Mouse (Mus musculus): ENCODE results near the gene Plb1. TPM values are rescaled to one million over a fixed set of nuclear protein-coding genes. Genes with fewer than 3 reads are reported as not detected.

Plb1 gene
- total RNA-seq, 2 experiments from 2014 or later, result 0.17 TPM; not detected in 1

DNA sequence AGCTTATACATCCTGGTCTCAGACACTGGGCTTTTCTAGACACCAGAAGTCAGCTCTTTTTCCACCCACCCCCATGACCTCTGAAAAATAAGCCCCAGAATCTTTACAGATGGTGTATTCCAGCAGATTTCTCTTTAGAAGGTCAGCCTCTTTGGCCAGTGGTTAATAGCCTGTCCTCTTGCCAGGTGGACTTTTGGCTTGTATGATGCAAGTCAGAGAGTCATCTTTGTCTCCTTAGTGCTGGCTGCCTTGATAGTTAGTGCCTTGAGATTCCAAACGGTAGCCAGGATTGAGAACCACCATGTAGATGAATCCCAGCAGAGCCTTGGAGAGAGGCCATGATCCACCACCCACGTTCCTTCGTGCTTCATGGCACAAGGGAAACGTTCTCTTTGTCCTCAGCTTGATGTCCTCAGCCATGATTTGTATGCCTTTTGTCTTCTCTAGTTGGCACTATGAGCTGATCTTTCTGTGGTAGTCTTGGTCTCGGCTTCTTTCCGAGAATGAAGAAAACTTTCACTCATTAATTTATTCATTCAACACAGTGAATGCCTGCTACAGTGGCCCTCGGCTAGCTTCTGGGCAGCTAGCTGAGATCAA lies 10.9 kb downstream of the Plb1 start:
- no peak for ATAC-seq (replicated peaks; ENCODE audit: poor library complexity)

- ATAC-seq (replicated peaks; ENCODE audit: poor library complexity), result no peak
These were observed 12.9 kb downstream of the Plb1 start for GRCm38 (mm10) chr5:32245385-32245784.

DNA sequence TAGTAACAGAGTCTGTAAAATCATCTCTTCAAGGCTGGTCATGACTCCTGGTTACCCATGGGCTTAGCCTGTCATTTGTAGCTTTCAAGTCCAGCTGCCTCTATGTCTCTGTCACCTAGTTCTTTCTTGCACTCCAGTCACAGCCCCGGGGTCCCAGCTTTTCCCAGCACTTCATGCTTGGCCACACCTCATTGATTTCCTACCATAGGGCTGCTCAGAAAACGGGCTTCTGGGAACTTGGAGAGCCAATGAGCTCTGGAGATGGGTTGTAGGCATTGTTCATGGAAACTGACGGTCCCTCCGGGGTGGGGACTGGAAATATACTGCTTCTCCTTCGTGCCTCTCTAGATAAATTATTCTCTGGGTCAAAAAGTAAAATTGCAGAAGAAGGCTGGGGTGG lies 28.2 kb downstream of the Plb1 start:
- ATAC-seq (replicated peaks; ENCODE audit: poor library complexity), result no peak

- ATAC-seq (replicated peaks; ENCODE audit: poor library complexity), result no peak
These were observed 28.7 kb downstream of the Plb1 start for GRCm38 (mm10) chr5:32261251-32261650.

GRCm38 (mm10) chr5:32262534-32262933 lies 30.0 kb downstream of the Plb1 start:
- ATAC-seq (replicated peaks; ENCODE audit: poor library complexity), result no peak

DNA sequence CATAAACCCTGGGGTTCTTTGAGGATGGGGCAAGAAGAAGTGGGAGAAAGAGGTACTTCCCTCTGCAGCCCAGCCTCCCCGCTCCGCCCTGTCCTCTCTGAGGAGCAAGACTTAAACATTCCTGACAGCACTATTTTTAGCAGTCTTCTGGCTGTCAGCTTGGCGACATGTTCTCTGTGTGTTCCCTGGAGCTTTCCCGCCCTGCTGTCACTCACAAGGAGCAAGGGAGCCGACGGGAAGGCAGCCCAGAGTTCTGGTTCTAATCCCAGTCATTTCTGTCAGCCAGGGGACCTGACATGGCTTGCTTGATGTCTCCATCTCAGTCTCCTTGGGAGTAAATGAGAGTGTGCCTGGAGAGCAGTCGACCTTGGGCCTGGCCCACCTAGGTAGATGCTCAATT lies 40.0 kb downstream of the Plb1 start:
- ATAC-seq (replicated peaks; ENCODE audit: poor library complexity), result no peak

GRCm38 (mm10) chr5:32278000-32278694 lies 45.6 kb downstream of the Plb1 start:
- no peak for ATAC-seq (replicated peaks; ENCODE audit: poor library complexity)

GRCm38 (mm10) chr5:32280066-32280465 lies 47.6 kb downstream of the Plb1 start:
- ATAC-seq (replicated peaks; ENCODE audit: poor library complexity), result no peak

DNA sequence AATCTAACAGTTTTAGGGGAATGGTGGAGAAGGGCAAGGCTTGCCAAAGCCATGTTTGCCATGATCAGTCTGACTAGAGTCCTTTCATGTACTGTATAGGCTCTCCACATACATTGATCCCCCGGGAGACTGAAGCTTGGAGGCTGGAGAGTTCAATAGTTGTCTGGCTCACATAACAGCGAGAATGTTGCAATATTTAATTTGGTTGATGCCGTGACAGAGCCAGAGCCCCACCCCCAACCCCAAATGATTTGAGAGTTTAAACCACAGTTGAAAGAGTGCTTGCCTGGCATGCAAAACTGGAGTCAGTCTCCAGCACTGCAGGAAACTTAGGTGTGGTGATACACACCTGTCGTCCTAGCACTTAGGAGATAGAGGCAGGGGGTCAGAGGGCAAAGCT lies 49.8 kb downstream of the Plb1 start:
- ATAC-seq (replicated peaks; ENCODE audit: poor library complexity), result no peak

DNA sequence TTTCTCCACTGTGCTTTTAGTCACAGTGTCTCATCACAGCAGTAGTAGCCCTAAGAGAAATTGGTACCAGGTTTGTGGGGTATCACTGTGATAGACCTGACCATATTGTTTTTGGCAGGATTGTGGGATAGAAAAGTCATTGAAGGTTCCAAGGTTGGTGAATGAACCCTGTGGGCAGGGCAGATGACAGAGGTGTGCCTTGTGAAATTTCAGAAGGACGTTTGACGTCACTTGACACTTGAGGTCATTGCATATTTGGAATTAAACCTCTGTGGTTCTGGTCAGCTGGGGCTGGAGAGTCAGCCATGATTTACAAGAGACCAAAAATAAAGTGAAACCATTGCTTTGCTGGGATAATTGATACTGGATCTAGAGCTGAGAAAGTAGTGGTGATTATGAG lies 50.9 kb downstream of the Plb1 start:
- ATAC-seq (replicated peaks; ENCODE audit: poor library complexity), result no peak

- no peak for ATAC-seq (replicated peaks; ENCODE audit: poor library complexity)
These were observed 53.8 kb downstream of the Plb1 start for GRCm38 (mm10) chr5:32286315-32286714.

DNA sequence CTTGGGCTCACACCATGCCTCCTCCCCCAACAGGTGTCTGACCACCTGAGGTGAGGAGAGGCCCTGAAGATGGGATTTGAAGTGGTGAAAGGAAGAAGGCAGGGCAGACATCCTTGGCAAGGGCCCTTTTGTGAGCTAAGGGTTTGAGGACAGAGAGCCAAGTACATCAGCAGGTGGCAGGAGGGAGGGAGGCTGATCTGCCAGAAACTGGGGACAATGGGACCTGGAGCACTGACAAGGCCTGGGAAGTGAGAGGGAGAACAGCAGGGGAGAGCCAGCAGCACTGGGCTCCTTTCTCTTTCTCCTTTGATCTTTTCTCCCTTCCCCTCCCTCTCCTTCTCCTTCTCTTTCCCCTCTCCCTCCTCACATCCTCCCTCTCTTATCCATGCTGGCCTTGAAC lies 55.5 kb downstream of the Plb1 start:
- no peak for ATAC-seq (replicated peaks; ENCODE audit: poor library complexity)

GRCm38 (mm10) chr5:32291316-32291715 lies 58.8 kb downstream of the Plb1 start:
- no peak for ATAC-seq (replicated peaks; ENCODE audit: poor library complexity)

DNA sequence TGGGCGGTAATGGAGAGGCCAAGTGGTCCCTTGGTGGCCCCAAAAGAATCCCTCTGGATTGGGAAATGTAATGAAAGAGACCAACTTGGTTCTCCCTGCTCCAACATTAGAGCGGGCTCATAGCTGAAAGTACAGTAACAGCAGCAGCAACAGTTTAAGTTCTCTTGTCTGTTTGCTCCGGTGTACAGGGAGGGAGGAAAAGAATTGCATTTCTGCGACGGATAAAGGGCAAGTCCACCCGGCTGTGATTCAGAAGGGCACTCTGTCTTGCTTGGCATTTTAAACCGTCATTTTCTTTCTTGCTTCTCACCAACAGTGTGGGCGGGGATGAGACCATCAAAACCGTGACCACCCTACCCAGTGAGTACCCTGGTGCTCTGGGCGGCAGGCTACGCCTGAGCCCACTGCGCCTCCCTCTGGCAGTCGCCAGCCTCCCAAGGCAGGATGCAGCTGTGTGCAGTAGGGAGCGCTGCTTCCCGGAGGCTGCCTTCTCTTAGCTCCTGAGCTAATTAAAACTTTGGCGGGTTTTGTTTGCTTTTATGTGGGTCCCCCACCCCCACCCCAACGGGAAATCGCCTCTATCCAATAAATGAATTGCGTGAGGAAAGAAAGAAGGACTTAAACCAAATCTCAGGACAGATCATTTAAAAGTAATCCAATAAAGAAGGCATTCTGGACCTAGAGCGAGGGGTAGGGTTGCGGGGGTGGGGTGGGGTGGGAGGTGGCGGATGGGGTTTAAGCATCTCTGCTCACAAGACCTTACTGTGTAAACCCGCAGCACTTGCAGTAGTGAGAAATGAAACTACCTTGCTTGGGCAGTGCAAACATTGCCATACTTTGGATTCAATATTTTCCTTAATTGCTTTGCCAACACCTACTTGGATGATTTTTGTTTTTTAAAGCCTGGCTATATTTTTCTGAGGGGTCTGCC lies 70.7 kb downstream of the Plb1 start:
- ATAC-seq (replicated peaks; ENCODE audit: poor library complexity), result peak; percentile 60; the same call in 1 of the 2 replicates

DNA sequence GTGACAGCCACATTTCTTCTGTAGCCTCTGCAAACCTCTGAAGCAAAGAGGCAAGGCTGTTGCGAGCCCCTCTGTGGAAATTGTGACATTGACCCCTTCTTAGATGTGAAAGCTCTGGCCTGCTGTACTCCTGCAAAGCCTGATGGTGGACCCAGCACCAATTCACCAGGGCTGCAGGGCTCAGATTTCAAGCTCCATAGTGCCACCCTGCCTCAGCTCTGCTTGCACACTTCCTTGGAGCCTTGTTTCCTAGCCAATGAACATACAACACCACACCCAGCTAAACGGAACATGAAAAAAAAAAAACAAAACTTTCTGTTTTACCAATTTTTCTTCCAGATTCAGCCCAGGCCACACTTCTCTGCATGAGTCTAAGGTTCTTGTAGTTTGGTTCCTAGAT lies 74.6 kb downstream of the Plb1 start:
- ATAC-seq (replicated peaks; ENCODE audit: poor library complexity), result no peak

DNA sequence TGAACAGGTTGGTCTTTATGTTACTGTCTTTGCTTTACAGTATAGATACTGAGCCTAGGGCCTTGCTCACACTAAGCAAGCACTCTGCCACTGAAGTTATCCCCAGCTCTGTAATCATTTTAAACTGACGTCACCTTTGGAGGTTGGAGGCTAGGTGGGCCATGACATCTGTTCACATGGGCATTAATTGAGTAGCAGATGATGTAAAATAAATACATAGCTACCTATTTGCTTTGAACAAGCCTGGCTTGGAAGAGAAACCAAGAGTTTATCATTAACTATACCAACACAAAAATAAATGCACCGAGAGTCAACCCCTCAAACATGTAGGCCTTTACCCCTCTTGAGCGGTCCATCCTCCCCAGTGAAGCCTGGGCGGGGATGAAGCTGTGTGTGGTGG lies 76.1 kb downstream of the Plb1 start:
- ATAC-seq (replicated peaks; ENCODE audit: poor library complexity), result no peak

GRCm38 (mm10) chr5:32309714-32310113 lies 77.2 kb downstream of the Plb1 start:
- no peak for ATAC-seq (replicated peaks; ENCODE audit: poor library complexity)

DNA sequence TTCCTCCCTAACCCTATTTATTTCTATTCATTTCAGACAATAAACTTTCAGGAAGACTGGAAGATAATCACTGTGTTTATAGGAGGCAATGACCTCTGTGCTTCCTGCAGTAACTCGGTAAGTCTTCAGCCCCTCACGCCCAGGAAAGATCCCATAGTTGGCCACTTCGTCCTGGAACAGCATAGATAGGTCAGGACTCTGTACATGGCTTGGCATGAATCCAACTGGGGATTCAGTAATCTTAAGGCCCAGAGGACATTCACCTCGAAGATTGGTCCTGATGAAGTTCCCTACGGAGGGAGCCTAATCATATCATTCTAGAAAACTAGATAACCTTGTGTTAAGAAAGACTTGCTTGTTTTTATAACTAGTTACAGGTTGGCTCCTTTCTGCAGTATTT lies 78.3 kb downstream of the Plb1 start:
- no peak for ATAC-seq (replicated peaks; ENCODE audit: poor library complexity)

- no peak for ATAC-seq (replicated peaks; ENCODE audit: poor library complexity)
These were observed 79.2 kb downstream of the Plb1 start for GRCm38 (mm10) chr5:32311589-32312166.

- no peak for ATAC-seq (replicated peaks; ENCODE audit: poor library complexity)
These were observed 81.2 kb downstream of the Plb1 start for GRCm38 (mm10) chr5:32313671-32314070.

GRCm38 (mm10) chr5:32314731-32315130 lies 82.2 kb downstream of the Plb1 start:
- no peak for ATAC-seq (replicated peaks; ENCODE audit: poor library complexity)

Data from megakaryocyte progenitor cell, adult 5-6 weeks (primary cell).